Mouse (Mus musculus): ENCODE data around the gene Clca3a1.

GRCm38 (mm10) chr3:144687618-144688017 lies 73.2 kb downstream of the Clca3a1 start:
- no peak for TF ChIP-seq POLR2A (IDR thresholded peaks at IDR 0.05; ENCODE audit: control insufficient read depth, extremely low read depth, insufficient read depth, low read length, poor library complexity)
- no peak for TF ChIP-seq CTCF (IDR thresholded peaks at IDR 0.05; ENCODE audit: borderline replicate concordance, control insufficient read depth, extremely low read depth, insufficient read depth, low read length, poor library complexity)

Data from thymus, adult 2 months (tissue).